Mouse (Mus musculus) gastrocnemius, postnatal 25 days (tissue): ENCODE results near the gene Rnf167. TPM values are rescaled to one million over a fixed set of nuclear protein-coding genes. Genes with fewer than 3 reads are reported as not detected.

ENCODE experiments used
- DNase-seq: peaks from one replicate; pipeline ENCODE4 v3.0.0; 2022
- total RNA-seq, 2 experiments: library from RNA; stranded (reverse); gene quantifications; 1 replicate in 1 of 2; 2 replicates in 1 of 2; pipeline ENCODE4 v1.2.3; 2021

Rnf167 gene
- total RNA-seq, 2 experiments from 2014 or later, result 29.5 to 32.6 TPM

GRCm38 (mm10) chr11:70674501-70674900 lies 27.5 kb downstream of the Rnf167 start:
- DNase-seq, result no peak

GRCm38 (mm10) chr11:70678092-70678491 lies 31.1 kb downstream of the Rnf167 start:
- DNase-seq, result no peak

GRCm38 (mm10) chr11:70678576-70678975 lies 31.5 kb downstream of the Rnf167 start:
- DNase-seq, result no peak

GRCm38 (mm10) chr11:70679361-70679760 lies 32.3 kb downstream of the Rnf167 start:
- DNase-seq, result no peak

GRCm38 (mm10) chr11:70679894-70680293 lies 32.9 kb downstream of the Rnf167 start:
- DNase-seq, result no peak

- no peak for DNase-seq
Observed at GRCm38 (mm10) chr11:70681170-70681569, 34.1 kb downstream of the Rnf167 start.

- no peak for DNase-seq
Observed at GRCm38 (mm10) chr11:70681897-70682581, 35.0 kb downstream of the Rnf167 start.

- no peak for DNase-seq
Observed at GRCm38 (mm10) chr11:70683640-70684039, 36.6 kb downstream of the Rnf167 start.

- DNase-seq, result no peak
Observed at GRCm38 (mm10) chr11:70686901-70687566, 40.0 kb downstream of the Rnf167 start.

GRCm38 (mm10) chr11:70687601-70688199 lies 40.7 kb downstream of the Rnf167 start, which contains the start of gene Camta2:
Gene Camta2 (minus strand): TSS chr11:70688105.
- DNase-seq, result peak; percentile 90

- DNase-seq, result no peak
Observed at GRCm38 (mm10) chr11:70688372-70688771, 41.3 kb downstream of the Rnf167 start.

- no peak for DNase-seq
Observed at GRCm38 (mm10) chr11:70689578-70689977, 42.5 kb downstream of the Rnf167 start.

- DNase-seq, result no peak
Observed at GRCm38 (mm10) chr11:70693504-70693903, 46.5 kb downstream of the Rnf167 start.

- DNase-seq, result no peak
Observed at GRCm38 (mm10) chr11:70697376-70697775, 50.3 kb downstream of the Rnf167 start.

- no peak for DNase-seq
Observed at GRCm38 (mm10) chr11:70699051-70699450, 52.0 kb downstream of the Rnf167 start.

- peak; percentile 95 for DNase-seq
Observed at GRCm38 (mm10) chr11:70699722-70700556, 52.9 kb downstream of the Rnf167 start, which contains the start of the genes Inca1 and Kif1c. Gene Inca1 (minus strand): TSS chr11:70700155. Gene Kif1c (plus strand): TSS chr11:70700548.

- DNase-seq, result peak; percentile 90
Observed at GRCm38 (mm10) chr11:70700613-70701012, 53.6 kb downstream of the Rnf167 start.

Other genes starting within 250 kb of the Rnf167 start
- gene Pelp1, start 237.2 kb upstream of the Rnf167 start, total RNA-seq, result 10 to 100 TPM; 15.5 to 18.5 TPM
- gene Arrb2, start 214.6 kb upstream of the Rnf167 start, total RNA-seq, result 1 to 10 TPM; 7.5 to 9.0 TPM
- 1 to 10 TPM; 5.6 to 6.2 TPM for gene Med11, start 195.3 kb upstream of the Rnf167 start, total RNA-seq
- gene Zmynd15, start 187.8 kb upstream of the Rnf167 start, total RNA-seq, result under 1 TPM; 0.38 to 0.97 TPM
- 1 to 10 TPM; 1.3 to 2.0 TPM for gene Cxcl16, start 187.3 kb upstream of the Rnf167 start, total RNA-seq
- gene Tm4sf5, start 142.0 kb upstream of the Rnf167 start, total RNA-seq, result not detected
- not detected for gene Vmo1, start 132.6 kb upstream of the Rnf167 start, total RNA-seq
- gene Gltpd2, start 128.0 kb upstream of the Rnf167 start, total RNA-seq, result not detected
- 100 to 1,000 TPM; 242 to 248 TPM for gene Psmb6, start 121.9 kb upstream of the Rnf167 start, total RNA-seq
- not detected for gene Gm40193, start 114.3 kb upstream of the Rnf167 start, total RNA-seq
- gene Pld2, start 107.2 kb upstream of the Rnf167 start, total RNA-seq, result 10 to 100 TPM; 17.4 to 17.7 TPM
- gene Mink1, start 84.4 kb upstream of the Rnf167 start, total RNA-seq, result 10 to 100 TPM; 26.3 to 27.2 TPM
- gene 4930544D05Rik, start 31.4 kb upstream of the Rnf167 start, total RNA-seq, result not detected
- gene Chrne, start 28.0 kb upstream of the Rnf167 start, total RNA-seq, result 10 to 100 TPM; 22.6 to 24.7 TPM
- gene Gp1ba, start 8.1 kb upstream of the Rnf167 start, total RNA-seq, result not detected
- gene Slc25a11, start 244 bp downstream of the Rnf167 start, total RNA-seq, result 100 to 1,000 TPM; 307 to 310 TPM
- 100 to 1,000 TPM; 284 to 293 TPM for gene Pfn1, start 7.4 kb downstream of the Rnf167 start, total RNA-seq
- 1,000 to 10,000 TPM; 7,828 to 7,878 TPM for gene Eno3, start 10.0 kb downstream of the Rnf167 start, total RNA-seq
- gene Spag7, start 22.2 kb downstream of the Rnf167 start, total RNA-seq, result 10 to 100 TPM; 81.6 to 82.3 TPM
- 10 to 100 TPM; 36.9 to 37.3 TPM for gene Camta2, start 40.9 kb downstream of the Rnf167 start, total RNA-seq
- gene Inca1, start 52.9 kb downstream of the Rnf167 start, total RNA-seq, result 1 to 10 TPM; 5.6 to 9.0 TPM
- gene Kif1c, start 53.3 kb downstream of the Rnf167 start, total RNA-seq, result 100 to 1,000 TPM; 388 to 467 TPM
- gene Zfp3, start 117.0 kb downstream of the Rnf167 start, total RNA-seq, result 1 to 10 TPM; 8.8 to 9.6 TPM
- gene Scimp, start 165.4 kb downstream of the Rnf167 start, total RNA-seq, result not detected
- 10 to 100 TPM; 28.4 to 29.2 TPM for gene Rabep1, start 197.5 kb downstream of the Rnf167 start, total RNA-seq